Mouse (Mus musculus): ENCODE measurements around the gene Ralgps1. TPM values are rescaled to one million over a fixed set of nuclear protein-coding genes. Genes with fewer than 3 reads are reported as not detected.

Gene Ralgps1
- polyA plus RNA-seq, 1 experiment from 2014 or later = 4.2 TPM

- Histone ChIP-seq H3K27ac (replicated peaks; ENCODE audit: low read depth, low read length) (peak overlapping the region; percentile 49), H3K4me2 (ENCODE audit: low read depth, low read length) (no peak overlapping the region), H3K36me3 (ENCODE audit: control insufficient read depth, insufficient read depth, low read length) (no peaks in the 10 kb centered on the region), H3K27me3 (replicated peaks; ENCODE audit: control insufficient read depth, insufficient read depth, low read length) (no peaks in the 10 kb centered on the region), H3K9me3 (ENCODE audit: control insufficient read depth, low read length) (no peaks in the 10 kb centered on the region), H3K4me3 (ENCODE audit: low read depth, low read length) (no peak overlapping the region), H3K9ac (ENCODE audit: low read depth, low read length) (no peak overlapping the region), H3K4me1 (ENCODE audit: control insufficient read depth, insufficient read depth, low read length) (peaks cover 15% of the 10 kb centered on the region)
- 33% methylated on average over 7 of the region's 7 CpGs for WGBS
- ATAC-seq (ENCODE audit: low read depth) (peak; percentile 64), DNase-seq (ENCODE audit: low spot score) (peak; percentile 75)
These were observed 205.4 kb downstream of the Ralgps1 start for GRCm38 (mm10) chr2:33165710-33166374.

DNA sequence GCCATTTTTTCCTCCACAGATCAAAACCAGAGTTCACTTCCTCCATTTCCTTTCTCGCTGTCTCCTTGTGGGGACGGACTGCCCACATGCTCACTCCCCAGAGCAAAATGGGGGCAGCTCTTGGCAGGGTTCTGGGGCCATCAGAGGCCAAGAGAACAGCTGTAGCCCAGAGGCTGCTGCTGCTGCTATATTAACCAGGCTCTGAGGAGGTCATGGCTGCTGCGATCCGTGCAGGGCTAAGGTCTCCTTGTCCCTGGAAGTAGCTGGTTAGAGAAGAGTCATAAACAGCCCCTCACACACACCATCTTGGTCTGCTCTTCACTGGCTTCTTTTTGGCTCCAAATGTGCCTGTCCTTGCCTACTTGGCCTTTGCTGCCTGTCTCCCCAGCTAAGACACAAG is 206.1 kb downstream of the Ralgps1 start:
- Histone ChIP-seq H3K36me3 (ENCODE audit: control insufficient read depth, insufficient read depth, low read length) (no peaks in the 10 kb centered on the region), H3K9me3 (ENCODE audit: control insufficient read depth, low read length) (no peaks in the 10 kb centered on the region), H3K4me2 (ENCODE audit: low read depth, low read length) (no peak overlapping the region), H3K27ac (replicated peaks; ENCODE audit: low read depth, low read length) (peak overlapping the region; percentile 52), H3K27me3 (replicated peaks; ENCODE audit: control insufficient read depth, insufficient read depth, low read length) (no peaks in the 10 kb centered on the region), H3K9ac (ENCODE audit: low read depth, low read length) (no peak overlapping the region), H3K4me1 (ENCODE audit: control insufficient read depth, insufficient read depth, low read length) (peaks cover 19% of the 10 kb centered on the region), H3K4me3 (ENCODE audit: low read depth, low read length) (no peak overlapping the region)
- DNase-seq (ENCODE audit: low spot score) (no peak), ATAC-seq (ENCODE audit: low read depth) (no peak)
- WGBS = 64% methylated on average over 4 of the region's 4 CpGs

GRCm38 (mm10) chr2:33164646-33165045 is 206.6 kb downstream of the Ralgps1 start:
- H3K27me3 ChIP-seq (replicated peaks; ENCODE audit: control insufficient read depth, insufficient read depth, low read length) = no peaks in the 10 kb centered on the region
- ATAC-seq (ENCODE audit: low read depth) = no peak
- no peak overlapping the region for H3K4me3 ChIP-seq (ENCODE audit: low read depth, low read length)
- no peaks in the 10 kb centered on the region for H3K9me3 ChIP-seq (ENCODE audit: control insufficient read depth, low read length)
- no peak for DNase-seq (ENCODE audit: low spot score)
- peak overlapping the region; percentile 52 for H3K27ac ChIP-seq (replicated peaks; ENCODE audit: low read depth, low read length)
- H3K4me1 ChIP-seq (ENCODE audit: control insufficient read depth, insufficient read depth, low read length) = peaks cover 23% of the 10 kb centered on the region
- H3K36me3 ChIP-seq (ENCODE audit: control insufficient read depth, insufficient read depth, low read length) = no peaks in the 10 kb centered on the region
- WGBS = 67% methylated on average over 3 of the region's 3 CpGs
- H3K9ac ChIP-seq (ENCODE audit: low read depth, low read length) = no peak overlapping the region
- no peak overlapping the region for H3K4me2 ChIP-seq (ENCODE audit: low read depth, low read length)

- WGBS = 89% methylated on average over 2 of the region's 2 CpGs
- no peak for ATAC-seq (ENCODE audit: low read depth)
These were observed 209.2 kb downstream of the Ralgps1 start for GRCm38 (mm10) chr2:33162126-33162525.

DNA sequence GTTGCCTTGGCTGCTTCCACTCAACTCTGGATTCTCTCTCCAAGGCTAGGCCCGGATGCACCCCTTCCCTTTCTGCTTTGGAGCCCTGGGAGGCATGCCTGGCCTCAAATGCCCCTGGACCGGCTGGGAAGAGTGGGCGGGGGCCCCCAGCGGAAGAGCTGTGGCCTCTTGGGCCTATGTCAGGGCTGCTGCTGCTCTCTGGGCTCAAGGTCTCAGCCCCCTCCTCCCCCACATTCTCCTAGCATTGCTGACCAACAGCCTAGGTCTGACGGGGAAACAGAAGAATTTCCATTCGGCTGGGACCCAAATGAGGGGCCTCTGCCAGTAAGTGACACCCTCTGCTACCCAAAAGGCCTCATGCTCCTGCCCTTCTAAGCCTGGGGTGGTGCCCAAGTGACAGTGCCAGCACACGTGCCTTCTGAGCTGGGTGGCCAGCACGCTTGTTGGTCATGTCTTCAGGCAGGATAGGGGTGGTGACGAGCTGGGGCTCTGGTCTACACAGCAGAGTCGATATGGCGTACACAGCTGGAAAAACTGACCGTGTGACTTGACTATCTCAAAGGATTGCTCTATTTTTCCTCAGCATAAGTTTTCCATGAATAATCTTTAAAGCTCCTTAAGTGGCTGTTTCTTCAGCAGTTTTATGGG is 210.8 kb downstream of the Ralgps1 start:
- Histone ChIP-seq H3K9me3 (ENCODE audit: control insufficient read depth, low read length) (no peaks in the 10 kb centered on the region), H3K9ac (ENCODE audit: low read depth, low read length) (no peak overlapping the region), H3K36me3 (ENCODE audit: control insufficient read depth, insufficient read depth, low read length) (no peaks in the 10 kb centered on the region), H3K4me2 (ENCODE audit: low read depth, low read length) (no peak overlapping the region), H3K27ac (replicated peaks; ENCODE audit: low read depth, low read length) (no peak overlapping the region; the same call in 1 of the 2 replicates), H3K27me3 (replicated peaks; ENCODE audit: control insufficient read depth, insufficient read depth, low read length) (no peaks in the 10 kb centered on the region), H3K4me3 (ENCODE audit: low read depth, low read length) (no peak overlapping the region), H3K4me1 (ENCODE audit: control insufficient read depth, insufficient read depth, low read length) (peaks cover 12% of the 10 kb centered on the region)
- ATAC-seq (ENCODE audit: low read depth) (no peak), DNase-seq (ENCODE audit: low spot score) (no peak)
- 49% methylated on average over 12 of the region's 12 CpGs for WGBS

More at GRCm38 (mm10) chr2:33162126-33162525, 209.2 kb downstream of the Ralgps1 start:
- no peaks in the 10 kb centered on the region for H3K36me3 ChIP-seq (ENCODE audit: control insufficient read depth, insufficient read depth, low read length)
- no peak for DNase-seq (ENCODE audit: low spot score)
- H3K9me3 ChIP-seq (ENCODE audit: control insufficient read depth, low read length) = no peaks in the 10 kb centered on the region
- no peak overlapping the region for H3K9ac ChIP-seq (ENCODE audit: low read depth, low read length)
- no peaks in the 10 kb centered on the region for H3K27me3 ChIP-seq (replicated peaks; ENCODE audit: control insufficient read depth, insufficient read depth, low read length)
- peaks cover 23% of the 10 kb centered on the region for H3K4me1 ChIP-seq (ENCODE audit: control insufficient read depth, insufficient read depth, low read length)
- H3K27ac ChIP-seq (replicated peaks; ENCODE audit: low read depth, low read length) = no peak overlapping the region
- no peak overlapping the region for H3K4me2 ChIP-seq (ENCODE audit: low read depth, low read length)
- H3K4me3 ChIP-seq (ENCODE audit: low read depth, low read length) = no peak overlapping the region

- DNase-seq (ENCODE audit: low spot score) (no peak), ATAC-seq (ENCODE audit: low read depth) (no peak)
- Histone ChIP-seq H3K4me3 (ENCODE audit: low read depth, low read length) (no peak overlapping the region), H3K27me3 (replicated peaks; ENCODE audit: control insufficient read depth, insufficient read depth, low read length) (no peaks in the 10 kb centered on the region), H3K9me3 (ENCODE audit: control insufficient read depth, low read length) (no peaks in the 10 kb centered on the region), H3K9ac (ENCODE audit: low read depth, low read length) (no peak overlapping the region; the same call in 1 of the 2 replicates), H3K4me1 (ENCODE audit: control insufficient read depth, insufficient read depth, low read length) (peaks cover 8% of the 10 kb centered on the region; the same call in 1 of the 2 replicates), H3K36me3 (ENCODE audit: control insufficient read depth, insufficient read depth, low read length) (no peaks in the 10 kb centered on the region), H3K27ac (replicated peaks; ENCODE audit: low read depth, low read length) (no peak overlapping the region), H3K4me2 (ENCODE audit: low read depth, low read length) (no peak overlapping the region)
- WGBS = 82% methylated on average over 7 of the region's 7 CpGs
These were observed 211.7 kb downstream of the Ralgps1 start for GRCm38 (mm10) chr2:33159593-33159992.

GRCm38 (mm10) chr2:33158895-33159294 is 212.4 kb downstream of the Ralgps1 start:
- DNase-seq (ENCODE audit: low spot score) (no peak), ATAC-seq (ENCODE audit: low read depth) (no peak)
- Histone ChIP-seq H3K9me3 (ENCODE audit: control insufficient read depth, low read length) (no peaks in the 10 kb centered on the region), H3K27me3 (replicated peaks; ENCODE audit: control insufficient read depth, insufficient read depth, low read length) (no peaks in the 10 kb centered on the region), H3K9ac (ENCODE audit: low read depth, low read length) (no peak overlapping the region), H3K27ac (replicated peaks; ENCODE audit: low read depth, low read length) (no peak overlapping the region), H3K36me3 (ENCODE audit: control insufficient read depth, insufficient read depth, low read length) (no peaks in the 10 kb centered on the region), H3K4me3 (ENCODE audit: low read depth, low read length) (no peak overlapping the region), H3K4me1 (ENCODE audit: control insufficient read depth, insufficient read depth, low read length) (peaks cover 8% of the 10 kb centered on the region; the same call in 1 of the 2 replicates), H3K4me2 (ENCODE audit: low read depth, low read length) (no peak overlapping the region)
- WGBS = 83% methylated on average over 6 of the region's 6 CpGs

DNA sequence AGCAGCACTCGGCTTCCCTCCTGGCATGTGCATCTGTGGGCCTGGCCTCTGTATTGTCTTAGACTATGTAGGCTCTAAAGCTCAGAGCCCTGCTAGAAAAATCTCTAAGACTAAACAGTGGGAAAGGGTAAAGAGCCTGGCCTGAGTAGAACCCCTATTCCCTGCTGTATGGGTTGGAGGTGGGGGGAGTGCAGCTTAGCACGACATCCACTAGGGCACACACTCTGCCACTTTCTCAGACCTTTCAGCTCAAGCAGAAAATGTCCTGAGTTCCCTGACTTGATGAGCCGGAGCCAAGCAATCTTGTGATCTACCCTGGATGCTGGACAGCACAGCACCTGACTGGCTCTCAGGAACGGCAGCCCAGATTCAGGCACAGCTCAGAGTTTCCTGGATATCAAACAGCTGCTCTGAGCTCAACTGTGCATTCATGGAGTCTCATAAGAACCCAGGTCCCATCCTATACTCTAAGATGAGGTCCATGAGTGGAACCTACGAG is 215.0 kb downstream of the Ralgps1 start:
- Histone ChIP-seq H3K27ac (replicated peaks; ENCODE audit: low read depth, low read length) (no peak overlapping the region), H3K4me2 (ENCODE audit: low read depth, low read length) (no peak overlapping the region), H3K36me3 (ENCODE audit: control insufficient read depth, insufficient read depth, low read length) (no peaks in the 10 kb centered on the region), H3K4me3 (ENCODE audit: low read depth, low read length) (no peak overlapping the region), H3K9ac (ENCODE audit: low read depth, low read length) (no peak overlapping the region), H3K4me1 (ENCODE audit: control insufficient read depth, insufficient read depth, low read length) (peaks cover 8% of the 10 kb centered on the region; the same call in 1 of the 2 replicates), H3K9me3 (ENCODE audit: control insufficient read depth, low read length) (no peaks in the 10 kb centered on the region), H3K27me3 (replicated peaks; ENCODE audit: control insufficient read depth, insufficient read depth, low read length) (no peaks in the 10 kb centered on the region)
- DNase-seq (ENCODE audit: low spot score) (no peak), ATAC-seq (ENCODE audit: low read depth) (no peak)
- WGBS = 68% methylated on average over 5 of the region's 5 CpGs

Data from embryonic facial prominence, embryonic 14.5 days (tissue).